Mouse (Mus musculus) granulocyte monocyte progenitor cell, adult 5-6 weeks (primary cell): ENCODE results near the gene Tma16. TPM values are rescaled to one million over a fixed set of nuclear protein-coding genes. Genes with fewer than 3 reads are reported as not detected.
A peak's percentile ranks its signal among the peaks of the same experiment; 100 is the strongest.

Experiments used
- ATAC-seq: replicated peaks from 2 replicates; pipeline ENCODE4 v1.8.0; 2016; ENCODE audit warnings: mild to moderate bottlenecking, moderate TSS enrichment, inconsistent platforms; ENCODE audit not compliant: poor library complexity, severe bottlenecking
- total RNA-seq, 2 experiments: library from RNA; stranded (forward) in 1 of 2; stranded (reverse) in 1 of 2; fragments of 200-712, 200-1000 nt in 1 of 2; fragments of >200 nt in 1 of 2; fragmentation: Nextera tagmentation in 1 of 2; gene quantifications; 2 replicates each; pipeline ENCODE4 v1.2.3; 2014 to 2017

Gene Tma16
- total RNA-seq, 2 experiments from 2014 or later, result 30.7 to 47.9 TPM

DNA sequence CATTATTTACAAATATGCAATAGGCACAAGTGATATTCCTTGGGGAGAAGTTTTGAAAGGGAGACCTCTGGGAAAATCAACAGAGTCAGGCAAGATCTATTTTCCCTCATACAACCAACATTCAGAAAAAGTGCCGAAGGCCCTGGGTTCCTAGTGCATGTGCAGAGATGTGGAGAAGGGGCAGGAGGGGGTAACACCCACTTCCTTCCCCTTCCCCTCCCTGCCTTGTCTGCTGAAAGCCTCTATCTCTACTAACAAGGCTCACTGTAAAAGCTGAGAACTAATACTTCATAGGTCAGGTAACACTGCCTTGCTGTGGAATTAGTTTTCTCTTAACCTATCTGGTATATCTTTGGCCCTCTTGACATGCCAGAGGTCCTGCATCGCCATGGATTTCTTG lies 55.7 kb downstream of the Tma16 start:
- ATAC-seq, result peak; percentile 83

Other genes starting within 250 kb of the Tma16 start
- not detected in 2 replicates for gene Tktl2, start 25.2 kb upstream of the Tma16 start, total RNA-seq (2014; fragmentation: Nextera tagmentation)
- not detected in 2 replicates for gene Tktl2, start 25.2 kb upstream of the Tma16 start, total RNA-seq (2017)
- gene Npy5r, start 201.6 kb upstream of the Tma16 start, total RNA-seq (2014; fragmentation: Nextera tagmentation), result not detected in 2 replicates
- not detected in 2 replicates for gene Npy5r, start 201.6 kb upstream of the Tma16 start, total RNA-seq (2017)
- gene Npy1r, start 210.7 kb upstream of the Tma16 start, total RNA-seq (2014; fragmentation: Nextera tagmentation), result not detected in 2 replicates
- gene Npy1r, start 210.7 kb upstream of the Tma16 start, total RNA-seq (2017), result not detected in 2 replicates